Mouse (Mus musculus) kidney, adult 2 months (tissue): ENCODE data around the gene Hist1h2bg.

Source experiments
- CTCF ChIP-seq: fragments of 200-500 bp; conservative IDR thresholded peaks from 2 replicates; pipeline ENCODE4 v1.5.1; 2011; ENCODE audit warnings: low read depth, mild to moderate bottlenecking, control low read depth, low read length, moderate library complexity, mixed read lengths; ENCODE audit not compliant: insufficient read depth, insufficient read length
- POLR2A ChIP-seq: fragments of 200-500 bp; IDR thresholded peaks from one replicate; pipeline ENCODE4 v1.6.1; 2011; ENCODE audit warnings: low read depth, low read length, control low read depth

- TF ChIP-seq CTCF (no peak), POLR2A (no peak)
Measured at GRCm38 (mm10) chr13:23620056-23620732, 49.0 kb downstream of the Hist1h2bg start.
